Mouse (Mus musculus): ENCODE results near the gene Phf21b.

Gene Phf21b

DNA sequence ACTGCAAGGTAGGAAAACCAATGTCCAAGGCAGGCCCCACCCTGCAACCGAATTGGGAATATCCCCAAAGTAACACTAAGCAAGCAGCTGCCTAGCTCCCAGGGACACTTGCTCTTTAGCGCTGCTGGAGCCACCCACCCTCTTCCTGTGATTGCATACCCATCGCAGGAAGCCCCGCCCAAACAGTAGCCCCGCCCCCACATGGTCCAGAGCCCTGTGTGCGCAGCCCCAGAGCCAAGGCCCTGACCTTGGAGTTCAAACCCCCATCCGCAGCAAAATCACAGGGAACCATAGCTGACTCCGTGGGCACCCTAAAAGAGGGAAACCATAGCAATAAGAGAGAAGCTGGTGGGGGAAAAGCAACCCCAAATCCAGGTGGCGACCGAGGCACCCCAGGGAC is 89.2 kb downstream of the Phf21b start:
- no peak for TF ChIP-seq GATA4 (IDR thresholded peaks at IDR 0.05; ENCODE audit: insufficient replicate concordance, low read length)

DNA sequence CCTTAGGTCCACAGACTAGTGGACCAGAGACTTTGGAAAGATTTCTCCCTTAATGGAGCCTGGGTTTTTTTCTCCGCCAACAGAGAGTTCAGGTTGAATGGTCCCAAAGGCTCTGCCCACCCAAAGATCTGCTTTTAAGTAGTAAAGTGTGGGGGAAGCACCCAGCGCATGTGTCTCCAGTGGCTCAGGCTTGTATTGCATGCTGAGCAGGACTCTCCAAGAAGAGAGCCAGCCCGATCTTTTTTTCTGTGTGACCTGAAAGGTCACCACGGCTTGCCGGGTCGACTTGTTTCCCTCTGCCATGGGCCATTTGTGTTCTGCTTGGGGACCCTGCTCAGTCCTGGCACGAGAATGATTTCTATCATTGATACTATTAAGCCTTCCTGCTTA is 92.4 kb downstream of the Phf21b start:
- TF ChIP-seq GATA4 (IDR thresholded peaks at IDR 0.05; ENCODE audit: insufficient replicate concordance, low read length) = no peak

- TF ChIP-seq GATA4 (IDR thresholded peaks at IDR 0.05; ENCODE audit: insufficient replicate concordance, low read length) = no peak
Observed at GRCm38 (mm10) chr15:84762712-84763422, 93.0 kb downstream of the Phf21b start.

DNA sequence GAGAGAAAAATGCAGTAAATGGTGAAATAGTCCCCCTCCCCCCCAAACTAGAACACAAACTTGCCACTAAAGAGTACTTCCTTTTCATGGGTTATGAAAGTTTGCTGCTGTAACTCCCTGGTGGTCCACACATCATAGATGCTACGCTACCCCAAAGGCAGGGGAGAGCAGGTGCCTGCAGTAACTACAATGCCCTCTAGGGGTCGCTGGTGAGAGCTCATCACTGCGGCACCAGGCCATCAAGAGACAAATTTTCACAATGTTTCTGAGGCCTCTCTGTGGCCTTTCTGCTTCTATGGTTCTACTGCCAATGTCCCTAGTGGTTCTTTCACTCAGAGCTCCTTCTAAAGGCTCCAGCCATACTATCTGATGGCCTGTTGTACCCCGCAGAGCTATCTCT is 97.4 kb downstream of the Phf21b start:
- no peak for TF ChIP-seq GATA4 (IDR thresholded peaks at IDR 0.05; ENCODE audit: insufficient replicate concordance, low read length)

- TF ChIP-seq GATA4 (IDR thresholded peaks at IDR 0.05; ENCODE audit: insufficient replicate concordance, low read length) = no peak
Observed at GRCm38 (mm10) chr15:84756426-84756825, 99.4 kb downstream of the Phf21b start.

- no peak for TF ChIP-seq GATA4 (IDR thresholded peaks at IDR 0.05; ENCODE audit: insufficient replicate concordance, low read length)
Observed at GRCm38 (mm10) chr15:84754987-84755386, 100.9 kb downstream of the Phf21b start.

DNA sequence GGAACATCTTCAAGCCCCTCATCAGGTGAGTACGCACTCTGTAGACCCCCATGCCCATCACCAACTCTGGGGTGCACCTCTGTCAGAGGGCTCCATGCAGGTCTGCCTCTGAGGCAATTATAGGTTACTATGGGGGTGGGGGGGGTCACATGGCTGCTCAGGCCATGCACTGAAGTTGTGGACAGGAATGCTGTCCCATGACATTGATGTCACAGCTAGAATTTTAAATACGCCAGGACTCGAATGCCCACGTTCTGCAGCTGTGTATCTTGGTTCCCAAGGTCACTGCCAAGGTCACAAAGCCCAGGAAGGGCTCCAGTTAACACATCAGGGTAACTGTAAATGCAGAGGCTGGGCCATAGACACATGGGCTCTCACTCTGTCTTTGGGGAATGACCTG is 110.0 kb downstream of the Phf21b start:
- no peak for TF ChIP-seq GATA4 (IDR thresholded peaks at IDR 0.05; ENCODE audit: insufficient replicate concordance, low read length)

DNA sequence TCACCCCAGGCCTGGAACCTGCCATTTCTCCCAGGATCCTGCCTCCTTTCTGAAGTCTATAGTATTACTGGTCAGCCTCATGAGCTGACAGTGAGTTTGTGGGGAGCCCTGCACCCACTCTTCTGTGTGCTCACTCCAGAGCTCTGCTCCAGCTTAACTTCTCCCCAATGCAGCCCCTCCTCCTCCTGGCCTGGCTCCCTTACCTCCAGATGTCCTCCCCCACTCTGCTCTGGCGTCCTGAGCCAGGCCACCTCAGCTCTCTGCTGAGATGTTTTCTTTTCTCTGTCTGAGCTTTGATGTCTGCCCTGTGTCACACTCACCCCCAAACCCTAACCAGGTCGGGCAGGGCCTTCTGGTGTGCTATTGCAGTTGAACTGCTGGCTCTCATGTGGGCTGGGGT is 111.5 kb downstream of the Phf21b start:
- TF ChIP-seq GATA4 (IDR thresholded peaks at IDR 0.05; ENCODE audit: insufficient replicate concordance, low read length) = no peak

DNA sequence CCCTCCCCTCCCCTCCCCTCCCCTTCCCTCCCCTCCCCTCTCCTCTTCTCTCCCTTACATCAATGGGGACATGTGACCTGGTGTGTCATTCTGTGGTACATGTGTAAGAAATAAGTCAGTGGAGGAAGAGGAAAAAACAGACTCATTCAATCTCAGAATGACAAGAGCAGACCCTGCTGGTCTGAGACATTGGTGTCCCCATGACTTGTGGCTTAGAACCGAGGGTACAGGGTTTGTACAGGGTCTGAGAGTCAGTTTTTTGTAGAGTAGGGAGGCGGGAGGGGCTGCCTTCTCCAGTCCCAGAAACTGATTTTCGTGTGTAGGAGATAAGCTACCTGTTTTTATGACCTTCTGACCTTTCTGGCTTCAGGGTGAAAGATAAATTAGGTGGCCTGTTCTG is 112.5 kb downstream of the Phf21b start:
- TF ChIP-seq GATA4 (IDR thresholded peaks at IDR 0.05; ENCODE audit: insufficient replicate concordance, low read length) = no peak

- TF ChIP-seq GATA4 (IDR thresholded peaks at IDR 0.05; ENCODE audit: insufficient replicate concordance, low read length) = no peak
Observed at GRCm38 (mm10) chr15:84741573-84741972, 114.3 kb downstream of the Phf21b start.

DNA sequence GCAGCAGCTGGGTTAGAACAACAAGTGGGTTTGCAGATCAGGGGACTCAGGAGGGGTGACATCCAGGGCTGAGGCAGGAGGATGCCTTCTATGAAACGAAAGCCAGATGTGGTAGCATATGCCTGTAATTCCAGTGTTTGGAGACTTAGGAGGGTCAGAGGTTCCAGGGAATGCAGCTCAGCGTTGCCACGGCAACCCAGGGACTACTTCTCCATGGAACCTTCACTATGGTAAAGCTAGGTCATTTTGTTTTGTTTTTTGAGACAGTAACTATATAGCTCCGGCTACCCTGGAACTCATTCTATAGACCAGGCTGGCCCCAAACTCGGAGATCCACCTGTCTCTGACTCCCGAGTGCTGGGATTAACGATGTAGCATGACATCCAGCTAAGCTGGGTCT is 117.6 kb downstream of the Phf21b start:
- no peak for TF ChIP-seq GATA4 (IDR thresholded peaks at IDR 0.05; ENCODE audit: insufficient replicate concordance, low read length)

GRCm38 (mm10) chr15:84736994-84737346 is 118.9 kb downstream of the Phf21b start:
- no peak for TF ChIP-seq GATA4 (IDR thresholded peaks at IDR 0.05; ENCODE audit: insufficient replicate concordance, low read length)

DNA sequence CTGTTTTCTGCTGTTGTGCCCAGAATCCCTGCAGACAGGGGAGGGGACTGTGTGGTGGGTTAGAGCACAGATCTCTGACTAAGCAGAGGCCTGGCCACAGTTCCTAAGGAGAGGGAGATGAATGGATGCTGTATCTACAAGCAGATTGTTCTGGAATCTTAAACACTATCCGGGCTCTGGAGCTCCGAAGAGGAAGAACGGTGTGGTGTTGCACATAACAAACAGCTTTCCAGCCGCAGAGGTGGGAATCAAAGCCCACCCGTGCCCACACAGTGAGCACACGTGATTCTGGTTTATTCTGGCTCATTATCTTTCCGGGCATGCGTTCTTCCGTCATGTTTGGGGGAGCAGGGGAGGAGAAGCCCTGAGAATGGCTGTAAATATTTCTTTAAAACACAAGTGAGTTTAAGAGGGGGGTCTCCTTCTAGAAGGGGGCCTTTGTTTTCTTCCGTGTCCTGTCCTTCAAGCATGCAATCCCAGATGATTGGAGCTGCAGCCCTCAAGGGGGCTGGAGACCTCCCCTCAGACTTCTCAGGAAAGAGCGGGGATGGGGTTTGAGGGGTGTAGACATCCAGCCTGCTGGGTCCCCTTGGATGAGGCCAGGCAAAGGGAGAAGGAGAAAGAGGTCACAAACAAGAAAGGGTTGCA is 119.4 kb downstream of the Phf21b start:
- TF ChIP-seq GATA4 (IDR thresholded peaks at IDR 0.05; ENCODE audit: insufficient replicate concordance, low read length) = no peak

Data from liver, adult (tissue).